In genomic region chr14:56359131-56359530, GRCm38 (mm10) we compare ENCODE assay signal across 28 mouse cellular contexts. TPM values are rescaled to one million over a fixed set of nuclear protein-coding genes. Genes with fewer than 3 reads are reported as not detected.
"Had no signal": no experiment of that assay in that cellular context is flagged by ENCODE, and none has a peak within 500 bp of the region (broad histone marks: within the 10 kb centered on the region; RNA-seq: fewer than 3 reads in every experiment).

No protein-coding gene starts in this region.

- DNase-seq: kidney, adult 11 months; kidney, adult 8-10 months; kidney, postnatal 10 days; kidney, postnatal 36 days; layer of hippocampus, postnatal 36 days; left cerebral cortex, postnatal 4 days; liver, postnatal 0 days; lung, postnatal 4 days; right cerebral cortex, adult 18-20 months; right cerebral cortex, postnatal 14 days; right cerebral cortex, postnatal 4 days; thymus, adult 2 months; thymus, postnatal 14 days; thymus, postnatal 4 days had no signal

- ATAC-seq: liver, postnatal 0 days; midbrain, embryonic 15.5 days had no signal

- H3K4me1 ChIP-seq: kidney, embryonic 15.5 days; limb, embryonic 12.5 days; limb, embryonic 15.5 days; midbrain, embryonic 12.5 days; midbrain, embryonic 15.5 days; neural tube, embryonic 12.5 days; neural tube, embryonic 15.5 days had no signal

- H3K36me3 ChIP-seq: kidney, embryonic 15.5 days; limb, embryonic 12.5 days; limb, embryonic 15.5 days; midbrain, embryonic 12.5 days; midbrain, embryonic 15.5 days; neural tube, embryonic 12.5 days; neural tube, embryonic 15.5 days had no signal

- H3K4me3 ChIP-seq: kidney, embryonic 15.5 days; left cerebral cortex, adult 2 months; limb, embryonic 12.5 days; limb, embryonic 15.5 days; midbrain, embryonic 12.5 days; midbrain, embryonic 15.5 days; neural tube, embryonic 12.5 days; neural tube, embryonic 15.5 days had no signal

- H3K4me2 ChIP-seq: kidney, embryonic 15.5 days; limb, embryonic 12.5 days; limb, embryonic 15.5 days; liver, embryonic 11.5 days; midbrain, embryonic 12.5 days; midbrain, embryonic 15.5 days; neural tube, embryonic 12.5 days; neural tube, embryonic 15.5 days had no signal

- H3K9me3 ChIP-seq: kidney, embryonic 15.5 days; limb, embryonic 12.5 days; limb, embryonic 15.5 days; midbrain, embryonic 12.5 days; midbrain, embryonic 15.5 days; neural tube, embryonic 12.5 days; neural tube, embryonic 15.5 days had no signal

- H3K27ac ChIP-seq: kidney, embryonic 15.5 days; left cerebral cortex, adult 2 months; limb, embryonic 12.5 days; limb, embryonic 15.5 days; liver, embryonic 14.5 days; midbrain, embryonic 12.5 days; midbrain, embryonic 15.5 days; neural tube, embryonic 12.5 days; neural tube, embryonic 15.5 days; stomach, postnatal 0 days had no signal

- H3K9ac ChIP-seq: kidney, embryonic 15.5 days; limb, embryonic 12.5 days; limb, embryonic 15.5 days; liver, embryonic 14.5 days; liver, postnatal 0 days; midbrain, embryonic 12.5 days; midbrain, embryonic 15.5 days; neural tube, embryonic 12.5 days; neural tube, embryonic 15.5 days had no signal

RNA-seq across cellular contexts. Expression of gene Atp12a, which starts 5.7 kb away (rescaled TPM):
- total RNA-seq: layer of hippocampus, adult 8-10 months; layer of hippocampus, postnatal 36 days; megakaryocyte progenitor cell, adult 5-6 weeks; megakaryocyte-erythroid progenitor cell, adult 5-6 weeks had no signal
- polyA plus RNA-seq: limb, embryonic 12.5 days; liver, embryonic 14.5 days; liver, postnatal 0 days; neural tube, embryonic 12.5 days had no signal
